Mouse (Mus musculus) gastrocnemius, postnatal 4 days (tissue): ENCODE data around the gene Babam2. TPM values are rescaled to one million over a fixed set of nuclear protein-coding genes. Genes with fewer than 3 reads are reported as not detected.

Source experiments
- DNase-seq, 2 experiments: peaks; one replicate each; pipeline ENCODE4 v3.0.0; 2021 to 2022; ENCODE audit warnings: low spot score in 2 of 2, mixed read lengths in 2 of 2
- total RNA-seq, 2 experiments: library from RNA; stranded (reverse); gene quantifications; 2 replicates each; pipeline ENCODE4 v1.2.3; 2021

The Babam2 gene
- total RNA-seq, 2 experiments from 2014 or later = 45.0 to 51.0 TPM

GRCm38 (mm10) chr5:31983817-31984368 is 286.4 kb downstream of the Babam2 start:
- DNase-seq = no peak

- no peak for DNase-seq
These were observed 287.0 kb downstream of the Babam2 start for GRCm38 (mm10) chr5:31984369-31984961.

- DNase-seq = no peak
These were observed 287.5 kb downstream of the Babam2 start for GRCm38 (mm10) chr5:31985021-31985420.

- no peak for DNase-seq
These were observed 290.2 kb downstream of the Babam2 start for GRCm38 (mm10) chr5:31987541-31988307.

- no peak for DNase-seq
These were observed 299.9 kb downstream of the Babam2 start for GRCm38 (mm10) chr5:31997189-31997954.

GRCm38 (mm10) chr5:31998806-31999205 is 301.3 kb downstream of the Babam2 start:
- no peak for DNase-seq

GRCm38 (mm10) chr5:32000076-32000475 is 302.6 kb downstream of the Babam2 start:
- no peak for DNase-seq

GRCm38 (mm10) chr5:32001266-32001665 is 303.8 kb downstream of the Babam2 start:
- DNase-seq = no peak

GRCm38 (mm10) chr5:32001771-32002170 is 304.3 kb downstream of the Babam2 start:
- DNase-seq = no peak

- DNase-seq = no peak
These were observed 310.9 kb downstream of the Babam2 start for GRCm38 (mm10) chr5:32008401-32008800.

GRCm38 (mm10) chr5:32010056-32010455 is 312.6 kb downstream of the Babam2 start:
- no peak for DNase-seq

GRCm38 (mm10) chr5:32013053-32013452 is 315.6 kb downstream of the Babam2 start:
- DNase-seq = no peak

- DNase-seq = no peak
These were observed 317.3 kb downstream of the Babam2 start for GRCm38 (mm10) chr5:32014786-32015185.

- DNase-seq = no peak
These were observed 318.5 kb downstream of the Babam2 start for GRCm38 (mm10) chr5:32015949-32016478.

GRCm38 (mm10) chr5:32017686-32018085 is 320.2 kb downstream of the Babam2 start:
- no peak for DNase-seq

GRCm38 (mm10) chr5:32018276-32018675 is 320.8 kb downstream of the Babam2 start:
- no peak for DNase-seq

GRCm38 (mm10) chr5:32029834-32030433 is 332.4 kb downstream of the Babam2 start:
- DNase-seq = no peak

- no peak for DNase-seq
These were observed 335.7 kb downstream of the Babam2 start for GRCm38 (mm10) chr5:32033185-32033584.

GRCm38 (mm10) chr5:32033621-32034020 is 336.1 kb downstream of the Babam2 start:
- no peak for DNase-seq

- no peak for DNase-seq
These were observed 337.1 kb downstream of the Babam2 start for GRCm38 (mm10) chr5:32034475-32035054.
